Mouse (Mus musculus) brain, embryonic 14.5 days (tissue): Measurements from ENCODE around the gene Phf10.

Source experiments
- CTCF ChIP-seq: fragments of 200-500 bp; IDR thresholded peaks from 2 replicates; pipeline ENCODE4 v1.5.1; 2012; ENCODE audit warnings: inconsistent platforms, mild to moderate bottlenecking, moderate library complexity, borderline replicate concordance; ENCODE audit not compliant: insufficient read depth, insufficient read length; ENCODE audit errors: extremely low read depth
- POLR2A ChIP-seq: fragments of 200-500 bp; IDR thresholded peaks from 2 replicates; pipeline ENCODE4 v1.6.1; 2012; ENCODE audit warnings: mild to moderate bottlenecking, inconsistent platforms, borderline replicate concordance; ENCODE audit not compliant: poor library complexity, insufficient read depth, insufficient read length, severe bottlenecking; ENCODE audit errors: extremely low read depth

DNA sequence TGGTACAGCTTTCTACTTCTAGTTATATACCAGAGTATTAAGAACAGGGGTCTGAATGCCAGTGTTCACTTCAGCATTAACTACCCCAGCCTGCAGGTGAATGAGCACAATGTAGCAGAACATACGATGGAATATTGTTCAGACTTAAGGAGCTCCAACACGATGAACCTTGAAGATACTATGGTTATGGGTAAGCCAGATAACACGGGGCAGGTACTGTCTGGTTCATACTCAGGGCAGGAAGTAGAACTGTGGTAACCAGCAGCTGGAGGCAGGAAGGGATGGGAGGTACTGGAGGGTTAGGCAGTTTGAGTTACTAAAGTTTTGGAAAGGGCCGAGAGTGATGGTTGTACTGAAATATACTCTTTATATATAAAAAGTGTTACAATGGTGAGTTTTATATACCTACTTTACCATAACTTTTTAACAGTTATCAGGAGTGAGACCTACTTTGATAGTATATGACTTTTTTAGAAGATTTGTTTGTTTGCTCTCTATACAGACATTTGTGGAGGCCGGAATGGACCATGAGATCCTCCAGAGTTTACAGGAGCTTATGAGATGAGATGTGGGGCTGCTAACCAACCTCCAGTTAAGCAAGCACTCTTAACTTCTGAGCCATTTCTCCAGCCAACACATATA, 2.3 kb downstream of the Phf10 start:
- TF ChIP-seq POLR2A: no peak
- no peak for TF ChIP-seq CTCF
